In genomic region chr10:74220439-74220838, GRCm38 (mm10) we compare ENCODE assay signal across 21 mouse cellular contexts.
DNase-seq lines count a peak whose midpoint lies in the region; ATAC-seq and TF ChIP-seq lines count a peak whose summit lies in the region.
"Had no signal": no experiment of that assay in that cellular context is flagged by ENCODE, and none has a peak within 500 bp of the region (broad histone marks: within the 10 kb centered on the region; RNA-seq: fewer than 3 reads in every experiment).

No protein-coding gene starts in this region.

- TF ChIP-seq CTCF in heart, postnatal 0 days (IDR thresholded peaks at IDR 0.05; ENCODE audit: low read depth) = no peak

- no peak overlapping the region for H3ac ChIP-seq in myocyte (ENCODE audit: control insufficient read depth, insufficient read length)

- no peak for TF ChIP-seq EP300 in heart, postnatal 0 days (IDR thresholded peaks at IDR 0.05; ENCODE audit: low read depth)

- H3K27me3 ChIP-seq in heart, postnatal 0 days (ENCODE audit: control insufficient read depth, insufficient read depth, low read length) = no peaks in the 10 kb centered on the region
- H3K27me3 ChIP-seq in heart, embryonic 10.5 days (ENCODE audit: insufficient read depth, poor library complexity, severe bottlenecking) = no peaks in the 10 kb centered on the region
- H3K27me3 ChIP-seq in myocyte (ENCODE audit: control insufficient read depth, insufficient read depth, insufficient read length) = no peaks in the 10 kb centered on the region
- H3K27me3 ChIP-seq: CH12.LX, Patski had no signal

- intact Hi-C loops in heart, postnatal 10 days (cut with DNase I) = loop anchor here (10.0 kb wide), 1 partner anchor 154 kb away; no protein-coding TSS in a partner anchor

- no peaks in the 10 kb centered on the region for H3K36me3 ChIP-seq in heart, postnatal 0 days (replicated peaks; ENCODE audit: control insufficient read depth, insufficient read depth, low read length)
- H3K36me3 ChIP-seq in heart, embryonic 10.5 days = no peaks in the 10 kb centered on the region
- H3K36me3 ChIP-seq in myocyte (ENCODE audit: control insufficient read depth, insufficient read depth) = no peaks in the 10 kb centered on the region
- H3K36me3 ChIP-seq: G1E had no signal

- peak; percentile 17 for DNase-seq in heart, postnatal 0 days (ENCODE audit: low spot score)
- no peak for DNase-seq in heart, embryonic 10.5 days (ENCODE audit: low spot score)
- peak; percentile 1 to 2 for DNase-seq in heart, postnatal 10 days
- no peak for DNase-seq in heart, adult 9 months (ENCODE audit: low spot score in 2 of 2)
- no peak for DNase-seq in cerebellum, adult 11 months
- DNase-seq: adrenal gland, adult 2 months; adrenal gland, adult 8-10 months; adrenal gland, postnatal 10 days; adrenal gland, postnatal 14 days; adrenal gland, postnatal 25 days; adrenal gland, postnatal 36 days; B cell, adult 2 months; cerebellum, adult 11-12 months; cerebellum, adult 18-20 months; cerebellum, adult 2 months had no signal

- H3K4me3 ChIP-seq in heart, postnatal 0 days (ENCODE audit: low read depth, low read length) = no peak overlapping the region
- no peak overlapping the region for H3K4me3 ChIP-seq in heart, embryonic 10.5 days
- no peak overlapping the region for H3K4me3 ChIP-seq in myocyte

- H3K4me2 ChIP-seq in heart, postnatal 0 days (ENCODE audit: low read depth, low read length) = no peak overlapping the region
- H3K4me2 ChIP-seq in myocyte (ENCODE audit: low read depth) = peak overlapping the region; percentile 33

- H3K27ac ChIP-seq in heart, postnatal 0 days (ENCODE audit: low read depth) = no peak overlapping the region; the same call in 1 of the 2 replicates
- H3K27ac ChIP-seq in heart, embryonic 10.5 days = no peak overlapping the region

- H3K9me3 ChIP-seq in heart, postnatal 0 days (replicated peaks; ENCODE audit: control insufficient read depth, low read length) = no peaks in the 10 kb centered on the region
- no peaks in the 10 kb centered on the region for H3K9me3 ChIP-seq in heart, embryonic 10.5 days
- H3K9me3 ChIP-seq: G1E had no signal

- H3K79me2 ChIP-seq in myocyte (ENCODE audit: control insufficient read depth, insufficient read depth) = no peaks in the 10 kb centered on the region

- 46% methylated on average over 2 of the region's 2 CpGs for WGBS in heart, postnatal 0 days
- 62% methylated on average over 2 of the region's 2 CpGs for WGBS in heart, embryonic 10.5 days

- TF ChIP-seq POLR2A in myocyte (IDR thresholded peaks at IDR 0.05; ENCODE audit: insufficient read length, low read depth) = no peak

- 0 out of 2 replicates have a peak, but pooled peaks cover 9% of the 10 kb centered on the region for H3K4me1 ChIP-seq in heart, postnatal 0 days (ENCODE audit: control insufficient read depth, insufficient read depth)
- no peaks in the 10 kb centered on the region for H3K4me1 ChIP-seq in heart, embryonic 10.5 days

- no peak overlapping the region for H3K9ac ChIP-seq in heart, postnatal 0 days (replicated peaks; ENCODE audit: low read depth, low read length)

- peak; percentile 80 for ATAC-seq in heart, postnatal 0 days (ENCODE audit: insufficient read depth, low read depth)
- ATAC-seq: activated CD4-positive, CD25-positive, alpha-beta regulatory T cell, adult 4 months; CD4-positive, CD25-positive, alpha-beta regulatory T cell, adult 4 months; Patski had no signal

TF ChIP-seq in myocyte, 11 proteins besides CTCF, POLR2A, EP300 and RAD21:
- TF ChIP-seq SRF (IDR thresholded peaks at IDR 0.05; ENCODE audit: control insufficient read depth, insufficient read length, low read depth) = no peak
- no peak for TF ChIP-seq TCF12 (IDR thresholded peaks at IDR 0.05; ENCODE audit: insufficient read depth, poor library complexity, severe bottlenecking)
- TF ChIP-seq USF1 (IDR thresholded peaks at IDR 0.05; ENCODE audit: low read depth) = no peak
- no peak for TF ChIP-seq REST (IDR thresholded peaks at IDR 0.05; ENCODE audit: insufficient read depth, insufficient read length)
- peak; percentile 51 to 76 (median 72) for TF ChIP-seq MYOD1 (IDR thresholded peaks at IDR 0.05; ENCODE audit: control insufficient read depth in 1 of 3, insufficient read length in 2 of 3, low read depth in 2 of 3)
- TF ChIP-seq E2F4 (IDR thresholded peaks at IDR 0.05; ENCODE audit: insufficient read depth) = no peak
- TF ChIP-seq MAX (IDR thresholded peaks at IDR 0.05; ENCODE audit: low read depth) = no peak
TF ChIP-seq in myocyte: peak in this region for 1.

Comparison
In these comparisons a context has a peak if more than half of its experiments do, and no peak if none do; other contexts are left out.
1. DNase-seq: peak in heart, postnatal 0 days (single experiment) and heart, postnatal 10 days (2 of 2); none in heart, embryonic 10.5 days (single experiment), heart, adult 9 months (0 of 2) and cerebellum, adult 11 months (single experiment).